Mouse (Mus musculus) R1 (cell line): Measurements from ENCODE around the gene Itga9.
"Not testable (repeated sequence)": the region's sequence is repeated elsewhere in the genome, so short reads cannot be mapped to it uniquely, and the experiment has no call there.

Source experiments
- DNase-seq: peaks from one replicate; pipeline ENCODE4 v3.0.0-alpha.2; 2018; ENCODE audit warnings: low read depth, low spot score

The Itga9 gene

GRCm38 (mm10) chr9:118606148-118606816 lies at the start of gene Itga9:
TSS of gene Itga9 (plus strand) at chr9:118606690.
- peak; percentile 56 for DNase-seq

- DNase-seq, result no peak
Measured at GRCm38 (mm10) chr9:118556951-118557780, 49.3 kb upstream of the Itga9 start.

GRCm38 (mm10) chr9:118563356-118563755 lies 43.1 kb upstream of the Itga9 start:
- DNase-seq, result no peak

- DNase-seq, result no peak
Measured at GRCm38 (mm10) chr9:118563866-118564265, 42.6 kb upstream of the Itga9 start.

- no peak for DNase-seq
Measured at GRCm38 (mm10) chr9:118564696-118565095, 41.8 kb upstream of the Itga9 start.

- DNase-seq, result no peak
Measured at GRCm38 (mm10) chr9:118569328-118569727, 37.2 kb upstream of the Itga9 start.

GRCm38 (mm10) chr9:118570865-118571264 lies 35.6 kb upstream of the Itga9 start:
- peak; percentile 47 for DNase-seq

GRCm38 (mm10) chr9:118571701-118572100 lies 34.8 kb upstream of the Itga9 start:
- DNase-seq, result no peak

- no peak for DNase-seq
Measured at GRCm38 (mm10) chr9:118574911-118575310, 31.6 kb upstream of the Itga9 start.

GRCm38 (mm10) chr9:118580371-118580770 lies 26.1 kb upstream of the Itga9 start:
- DNase-seq, result no peak

- no peak for DNase-seq
Measured at GRCm38 (mm10) chr9:118582757-118583156, 23.7 kb upstream of the Itga9 start.

GRCm38 (mm10) chr9:118584838-118585237 lies 21.7 kb upstream of the Itga9 start:
- DNase-seq, result no peak

- no peak for DNase-seq
Measured at GRCm38 (mm10) chr9:118585998-118586397, 20.5 kb upstream of the Itga9 start.

GRCm38 (mm10) chr9:118587115-118587514 lies 19.4 kb upstream of the Itga9 start:
- DNase-seq, result no peak

- DNase-seq, result peak; percentile 49
Measured at GRCm38 (mm10) chr9:118589249-118589648, 17.2 kb upstream of the Itga9 start.

- no peak for DNase-seq
Measured at GRCm38 (mm10) chr9:118590230-118590629, 16.3 kb upstream of the Itga9 start.

GRCm38 (mm10) chr9:118591633-118592032 lies 14.9 kb upstream of the Itga9 start:
- DNase-seq, result no peak

GRCm38 (mm10) chr9:118592585-118593249 lies 13.8 kb upstream of the Itga9 start:
- DNase-seq, result peak; percentile 72

- DNase-seq, result no peak
Measured at GRCm38 (mm10) chr9:118593443-118593842, 13.0 kb upstream of the Itga9 start.

- peak; percentile 31 for DNase-seq
Measured at GRCm38 (mm10) chr9:118596767-118597166, 9.7 kb upstream of the Itga9 start.

- not testable (repeated sequence) for DNase-seq
Measured at GRCm38 (mm10) chr9:118600393-118600792, 6.1 kb upstream of the Itga9 start.

- peak; percentile 83 for DNase-seq
Measured at GRCm38 (mm10) chr9:118602576-118602975, 3.9 kb upstream of the Itga9 start.
